Mouse (Mus musculus): ENCODE measurements at regions not wholly inside any gene's neighbourhood (a gene's known extent, or its start where the extent isn't known, plus 50 kb on each side); places are given as distances from the start of the nearest gene placed in this dataset.

- no peaks in the 10 kb centered on the region; the same call in 1 of the 2 replicates for H3K4me1 ChIP-seq (replicated peaks)
- 85% methylated on average over 4 of the region's 4 CpGs for WGBS
- peaks cover 90% of the 10 kb centered on the region for H3K27me3 ChIP-seq (ENCODE audit: insufficient read depth, poor library complexity, severe bottlenecking)
- no peaks in the 10 kb centered on the region for H3K9me3 ChIP-seq
- DNase-seq (ENCODE audit: low spot score): no peak
- no peak overlapping the region; the same call in 1 of the 2 replicates for H3K27ac ChIP-seq
- no peak overlapping the region for H3K4me3 ChIP-seq
- no peaks in the 10 kb centered on the region for H3K36me3 ChIP-seq
Measured at GRCm38 (mm10) chrX:167152611-167153010, 56.5 kb downstream of the Tmsb4x start.

GRCm38 (mm10) chrX:167151341-167151740 is 57.8 kb downstream of the Tmsb4x start:
- WGBS: 38% methylated on average over 3 of the region's 3 CpGs
- Histone ChIP-seq H3K4me3 (no peak overlapping the region), H3K36me3 (no peaks in the 10 kb centered on the region), H3K27ac (0 out of 2 replicates have a peak overlapping the region, but pooled peaks have one; percentile 56), H3K9me3 (no peaks in the 10 kb centered on the region), H3K27me3 (ENCODE audit: insufficient read depth, poor library complexity, severe bottlenecking) (peaks cover 90% of the 10 kb centered on the region), H3K4me1 (replicated peaks) (no peaks in the 10 kb centered on the region; the same call in 1 of the 2 replicates)
- no peak for DNase-seq (ENCODE audit: low spot score)

GRCm38 (mm10) chrX:167149400-167149799 is 59.7 kb downstream of the Tmsb4x start:
- Histone ChIP-seq H3K9me3 (no peaks in the 10 kb centered on the region), H3K36me3 (no peaks in the 10 kb centered on the region), H3K4me1 (replicated peaks) (no peaks in the 10 kb centered on the region; the same call in 1 of the 2 replicates), H3K27ac (no peak overlapping the region), H3K4me3 (no peak overlapping the region), H3K27me3 (ENCODE audit: insufficient read depth, poor library complexity, severe bottlenecking) (peaks cover 85% of the 10 kb centered on the region)
- no peak for DNase-seq (ENCODE audit: low spot score)
- WGBS: 89% methylated on average over 4 of the region's 4 CpGs

GRCm38 (mm10) chrX:167146513-167147360 is 62.4 kb downstream of the Tmsb4x start:
- H3K36me3 ChIP-seq: no peaks in the 10 kb centered on the region
- no peaks in the 10 kb centered on the region; the same call in 1 of the 2 replicates for H3K4me1 ChIP-seq (replicated peaks)
- no peak overlapping the region; the same call in 1 of the 2 replicates for H3K27ac ChIP-seq
- H3K27me3 ChIP-seq (ENCODE audit: insufficient read depth, poor library complexity, severe bottlenecking): peaks cover 82% of the 10 kb centered on the region
- 80% methylated on average over 8 of the region's 8 CpGs for WGBS
- no peak overlapping the region for H3K4me3 ChIP-seq
- DNase-seq (ENCODE audit: low spot score): no peak
- H3K9me3 ChIP-seq: no peaks in the 10 kb centered on the region

GRCm38 (mm10) chrX:167145508-167146182 is 63.5 kb downstream of the Tmsb4x start:
- no peak for DNase-seq (ENCODE audit: low spot score)
- H3K27me3 ChIP-seq (ENCODE audit: insufficient read depth, poor library complexity, severe bottlenecking): peaks cover 79% of the 10 kb centered on the region
- 79% methylated on average over 11 of the region's 11 CpGs for WGBS
- no peaks in the 10 kb centered on the region for H3K9me3 ChIP-seq
- no peaks in the 10 kb centered on the region for H3K4me1 ChIP-seq (replicated peaks)
- H3K36me3 ChIP-seq: no peaks in the 10 kb centered on the region
- H3K27ac ChIP-seq: peak overlapping the region; percentile 35; the same call in 1 of the 2 replicates
- no peak overlapping the region for H3K4me3 ChIP-seq

GRCm38 (mm10) chrX:167139110-167139509 is 70.0 kb downstream of the Tmsb4x start:
- no peak overlapping the region for H3K4me3 ChIP-seq
- 79% methylated on average over 2 of the region's 2 CpGs for WGBS

GRCm38 (mm10) chrX:167134250-167134649 is 74.9 kb downstream of the Tmsb4x start:
- 96% methylated on average over 3 of the region's 3 CpGs for WGBS
- Histone ChIP-seq H3K27ac (no peak overlapping the region), H3K4me3 (no peak overlapping the region), H3K9me3 (no peaks in the 10 kb centered on the region), H3K36me3 (no peaks in the 10 kb centered on the region), H3K4me1 (replicated peaks) (no peaks in the 10 kb centered on the region), H3K27me3 (ENCODE audit: insufficient read depth, poor library complexity, severe bottlenecking) (peaks cover 70% of the 10 kb centered on the region)
- no peak for DNase-seq (ENCODE audit: low spot score)

More at GRCm38 (mm10) chrX:167139110-167139509, 70.0 kb downstream of the Tmsb4x start:
- DNase-seq (ENCODE audit: low spot score): no peak
- Histone ChIP-seq H3K4me1 (replicated peaks) (no peaks in the 10 kb centered on the region), H3K27me3 (ENCODE audit: insufficient read depth, poor library complexity, severe bottlenecking) (peaks cover 53% of the 10 kb centered on the region), H3K36me3 (no peaks in the 10 kb centered on the region), H3K27ac (no peak overlapping the region), H3K9me3 (no peaks in the 10 kb centered on the region)

GRCm38 (mm10) chrX:167132989-167133395 is 76.1 kb downstream of the Tmsb4x start:
- no peak overlapping the region for H3K4me3 ChIP-seq
- no peaks in the 10 kb centered on the region for H3K36me3 ChIP-seq
- H3K4me1 ChIP-seq (replicated peaks): no peaks in the 10 kb centered on the region
- H3K27ac ChIP-seq: no peak overlapping the region
- H3K9me3 ChIP-seq: no peaks in the 10 kb centered on the region
- no peak for DNase-seq (ENCODE audit: low spot score)
- 76% methylated on average over 4 of the region's 4 CpGs for WGBS
- peaks cover 64% of the 10 kb centered on the region for H3K27me3 ChIP-seq (ENCODE audit: insufficient read depth, poor library complexity, severe bottlenecking)

- no peak overlapping the region for H3K27ac ChIP-seq
- 89% methylated on average over 3 of the region's 3 CpGs for WGBS
- peaks cover 72% of the 10 kb centered on the region for H3K27me3 ChIP-seq (ENCODE audit: insufficient read depth, poor library complexity, severe bottlenecking)
Measured at GRCm38 (mm10) chrX:167131317-167131716, 77.8 kb downstream of the Tmsb4x start.

GRCm38 (mm10) chrX:167130601-167131000 is 78.5 kb downstream of the Tmsb4x start:
- WGBS: 86% methylated on average over 5 of the region's 5 CpGs
- Histone ChIP-seq H3K4me3 (no peak overlapping the region), H3K4me1 (replicated peaks) (no peaks in the 10 kb centered on the region), H3K27ac (no peak overlapping the region), H3K27me3 (ENCODE audit: insufficient read depth, poor library complexity, severe bottlenecking) (peaks cover 80% of the 10 kb centered on the region), H3K9me3 (no peaks in the 10 kb centered on the region), H3K36me3 (no peaks in the 10 kb centered on the region)
- no peak for DNase-seq (ENCODE audit: low spot score)

More at GRCm38 (mm10) chrX:167131317-167131716, 77.8 kb downstream of the Tmsb4x start:
- Histone ChIP-seq H3K36me3 (no peaks in the 10 kb centered on the region), H3K9me3 (no peaks in the 10 kb centered on the region), H3K4me3 (no peak overlapping the region), H3K4me1 (replicated peaks) (no peaks in the 10 kb centered on the region)
- DNase-seq (ENCODE audit: low spot score): no peak

GRCm38 (mm10) chrX:167119288-167119687 is 89.8 kb downstream of the Tmsb4x start:
- 87% methylated on average over 4 of the region's 4 CpGs for WGBS
- H3K4me1 ChIP-seq (replicated peaks): no peaks in the 10 kb centered on the region
- no peaks in the 10 kb centered on the region for H3K9me3 ChIP-seq
- DNase-seq (ENCODE audit: low spot score): no peak
- H3K36me3 ChIP-seq: no peaks in the 10 kb centered on the region
- peaks cover 90% of the 10 kb centered on the region for H3K27me3 ChIP-seq (ENCODE audit: insufficient read depth, poor library complexity, severe bottlenecking)
- no peak overlapping the region for H3K27ac ChIP-seq
- H3K4me3 ChIP-seq: no peak overlapping the region

GRCm38 (mm10) chrX:167115096-167115495 is 94.0 kb downstream of the Tmsb4x start:
- DNase-seq (ENCODE audit: low spot score): no peak
- WGBS: 79% methylated on average over 1 of the region's 1 CpGs

More at GRCm38 (mm10) chrX:167115096-167115495, 94.0 kb downstream of the Tmsb4x start:
- Histone ChIP-seq H3K36me3 (no peaks in the 10 kb centered on the region), H3K27me3 (ENCODE audit: insufficient read depth, poor library complexity, severe bottlenecking) (peaks cover 74% of the 10 kb centered on the region), H3K4me1 (replicated peaks) (no peaks in the 10 kb centered on the region), H3K4me3 (no peak overlapping the region), H3K9me3 (no peaks in the 10 kb centered on the region), H3K27ac (no peak overlapping the region)
